8 mouse cellular contexts compared by ENCODE assay signal in genomic region chr9:106447951-106448350, GRCm38 (mm10). TPM values are rescaled to one million over a fixed set of nuclear protein-coding genes. Genes with fewer than 3 reads are reported as not detected.
DNase-seq lines count a peak whose midpoint lies in the region; ATAC-seq and TF ChIP-seq lines count a peak whose summit lies in the region.

No protein-coding gene starts in this region.

- H3K4me2 ChIP-seq in hindbrain, embryonic 15.5 days = peak overlapping the region; percentile 85

- in situ Hi-C loops in Patski (cut with MboI; ENCODE audit: low pct_unique_long_range_greater_than_20kb) = no loop called here

- H3K27me3 ChIP-seq in heart, embryonic 10.5 days (ENCODE audit: insufficient read depth, poor library complexity, severe bottlenecking) = peaks cover 4% of the 10 kb centered on the region; the same call in 1 of the 2 replicates
- H3K27me3 ChIP-seq in Patski = no peaks in the 10 kb centered on the region
- no peaks in the 10 kb centered on the region for H3K27me3 ChIP-seq in hindbrain, embryonic 15.5 days
- H3K27me3 ChIP-seq in midbrain, embryonic 10.5 days (ENCODE audit: low read depth, poor library complexity, severe bottlenecking) = peaks cover 12% of the 10 kb centered on the region; the same call in 1 of the 2 replicates

- POLR2A ChIA-PET in Patski (lab: Charles Lee) = interaction anchor here (0.8 to 1.4 kb wide), 5 partner anchors 11 to 28 kb away, joined by 3 to 5 read pairs (median 4); partner anchors contain the start of genes Parp3 and Rrp9

- TF ChIP-seq CTCF in Patski (IDR thresholded peaks at IDR 0.05) = no peak

- H3K27ac ChIP-seq in heart, embryonic 10.5 days = peak overlapping the region; percentile 87
- H3K27ac ChIP-seq in hindbrain, embryonic 15.5 days (replicated peaks) = peak overlapping the region; percentile 80
- peak overlapping the region; percentile 87 for H3K27ac ChIP-seq in midbrain, embryonic 10.5 days (replicated peaks)

- WGBS in heart, embryonic 10.5 days = 34% methylated on average over 9 of the region's 9 CpGs
- 38% methylated on average over 9 of the region's 9 CpGs for WGBS in hindbrain, embryonic 15.5 days
- 40% methylated on average over 9 of the region's 9 CpGs for WGBS in midbrain, embryonic 10.5 days

- ATAC-seq in Patski = peak; percentile 0
- ATAC-seq in hindbrain, embryonic 15.5 days (ENCODE audit: low FRiP score, low read depth) = no peak

- H3K9me3 ChIP-seq in heart, embryonic 10.5 days = no peaks in the 10 kb centered on the region
- H3K9me3 ChIP-seq in hindbrain, embryonic 15.5 days = no peaks in the 10 kb centered on the region
- no peaks in the 10 kb centered on the region for H3K9me3 ChIP-seq in midbrain, embryonic 10.5 days (replicated peaks)

- intact Hi-C loops in heart, postnatal 10 days (cut with DNase I) = loop anchor here (1.0 kb wide), 1 partner anchor 28 kb away; the partner anchor contains the start of gene Parp3
- intact Hi-C loops in left cerebral cortex, postnatal 14 days (cut with DNase I) = loop anchor here (2.0 kb wide), 1 partner anchor 29 kb away; the partner anchor contains the start of gene Parp3

- no peaks in the 10 kb centered on the region for H3K36me3 ChIP-seq in heart, embryonic 10.5 days
- H3K36me3 ChIP-seq in hindbrain, embryonic 15.5 days = no peaks in the 10 kb centered on the region
- H3K36me3 ChIP-seq in midbrain, embryonic 10.5 days = no peaks in the 10 kb centered on the region

- H3K9ac ChIP-seq in hindbrain, embryonic 15.5 days = peak overlapping the region; percentile 63; the same call in 1 of the 2 replicates

- no peak for DNase-seq in heart, embryonic 10.5 days (ENCODE audit: low spot score)
- no peak for DNase-seq in heart, postnatal 10 days
- no peak for DNase-seq in Patski (ENCODE audit: low read depth, low spot score)
- no peak for DNase-seq in midbrain, embryonic 10.5 days (ENCODE audit: low spot score)
- no peak for DNase-seq in left cerebral cortex, postnatal 14 days (ENCODE audit: low spot score in 2 of 2)
- no peak for DNase-seq in right cerebral cortex, postnatal 10 days (ENCODE audit: low spot score in 2 of 2)
- DNase-seq in layer of hippocampus, adult 11-12 months (ENCODE audit: low spot score) = no peak

- peak overlapping the region; percentile 65 for H3K4me3 ChIP-seq in heart, embryonic 10.5 days
- H3K4me3 ChIP-seq in hindbrain, embryonic 15.5 days = peak overlapping the region; percentile 58
- peak overlapping the region; percentile 62 for H3K4me3 ChIP-seq in midbrain, embryonic 10.5 days

- H3K4me1 ChIP-seq in heart, embryonic 10.5 days = peaks cover 67% of the 10 kb centered on the region
- peaks cover 37% of the 10 kb centered on the region for H3K4me1 ChIP-seq in hindbrain, embryonic 15.5 days (replicated peaks)
- H3K4me1 ChIP-seq in midbrain, embryonic 10.5 days = peaks cover 83% of the 10 kb centered on the region

- CTCF ChIA-PET in Patski (lab: Charles Lee) = interaction anchor here (2.0 to 3.9 kb wide), 2 partner anchors 26 to 28 kb away, joined by 7 to 31 read pairs; partner anchors contain the start of genes Parp3 and Rrp9

RNA-seq across cellular contexts. Expression of gene Abhd14a, which starts 0.5 kb away (rescaled TPM):
- 42.0 and 46.2 TPM in 2 replicates for polyA plus RNA-seq in heart, embryonic 10.5 days (2016; fragmentation: Nextera tagmentation; extraction: Ambion mirVana)
- total RNA-seq in heart, postnatal 10 days (2021) = 10 to 100 TPM; 20.0 to 22.4 TPM
- polyA plus RNA-seq in Patski (2021) = 25.2 TPM
- 77.0 and 80.7 TPM in 2 replicates for polyA plus RNA-seq in hindbrain, embryonic 15.5 days (2015; fragmentation: Nextera tagmentation; extraction: Ambion mirVana)
- polyA plus RNA-seq in midbrain, embryonic 10.5 days (2016; fragmentation: Nextera tagmentation; extraction: Ambion mirVana) = 37.7 TPM in 2 replicates
- 10 to 100 TPM; 48.7 to 54.1 TPM for total RNA-seq in left cerebral cortex, postnatal 14 days (2021)

RNA-seq across cellular contexts. Expression of gene Abhd14b, which starts 0.7 kb away (rescaled TPM):
- polyA plus RNA-seq in heart, embryonic 10.5 days (2016; fragmentation: Nextera tagmentation; extraction: Ambion mirVana) = 4.8 and 7.8 TPM in 2 replicates
- 1 to 10 TPM; 4.6 to 6.2 TPM for total RNA-seq in heart, postnatal 10 days (2021)
- 31.2 TPM for polyA plus RNA-seq in Patski (2021)
- polyA plus RNA-seq in hindbrain, embryonic 15.5 days (2015; fragmentation: Nextera tagmentation; extraction: Ambion mirVana) = 9.2 and 11.3 TPM in 2 replicates
- 5.2 TPM in 2 replicates for polyA plus RNA-seq in midbrain, embryonic 10.5 days (2016; fragmentation: Nextera tagmentation; extraction: Ambion mirVana)
- total RNA-seq in left cerebral cortex, postnatal 14 days (2021) = 1 to 10 TPM; 7.7 to 8.1 TPM

RNA-seq across cellular contexts. Expression of gene Pcbp4, which starts 5.1 kb away (rescaled TPM):
- 135 and 186 TPM in 2 replicates for polyA plus RNA-seq in heart, embryonic 10.5 days (2016; fragmentation: Nextera tagmentation; extraction: Ambion mirVana)
- 10 to 100 TPM; 77.4 to 89.6 TPM for total RNA-seq in heart, postnatal 10 days (2021)
- polyA plus RNA-seq in Patski (2021) = 83.4 TPM
- polyA plus RNA-seq in hindbrain, embryonic 15.5 days (2015; fragmentation: Nextera tagmentation; extraction: Ambion mirVana) = 246 and 264 TPM in 2 replicates
- polyA plus RNA-seq in midbrain, embryonic 10.5 days (2016; fragmentation: Nextera tagmentation; extraction: Ambion mirVana) = 385 and 386 TPM in 2 replicates
- total RNA-seq in left cerebral cortex, postnatal 14 days (2021) = 100 to 1,000 TPM; 151 to 170 TPM

RNA-seq across cellular contexts. Expression of gene Acy1, which starts 9.8 kb away (rescaled TPM):
- polyA plus RNA-seq in heart, embryonic 10.5 days (2016; fragmentation: Nextera tagmentation; extraction: Ambion mirVana) = 31.2 and 45.1 TPM in 2 replicates
- total RNA-seq in heart, postnatal 10 days (2021) = 10 to 100 TPM; 17.0 to 17.8 TPM
- 10.8 TPM for polyA plus RNA-seq in Patski (2021)
- 22.9 and 24.9 TPM in 2 replicates for polyA plus RNA-seq in hindbrain, embryonic 15.5 days (2015; fragmentation: Nextera tagmentation; extraction: Ambion mirVana)
- polyA plus RNA-seq in midbrain, embryonic 10.5 days (2016; fragmentation: Nextera tagmentation; extraction: Ambion mirVana) = 39.3 and 42.6 TPM in 2 replicates
- total RNA-seq in left cerebral cortex, postnatal 14 days (2021) = 10 to 100 TPM in 1 of 2 experiments, 1 to 10 TPM in 1; 7.9 to 11.1 TPM

RNA-seq across cellular contexts. Expression of gene Gpr62, which starts 17.8 kb away (rescaled TPM):
- polyA plus RNA-seq in heart, embryonic 10.5 days (2016; fragmentation: Nextera tagmentation; extraction: Ambion mirVana) = 0.14 and 0.35 TPM in 2 replicates
- total RNA-seq in heart, postnatal 10 days (2021) = under 1 TPM in 1 of 2 experiments, not detected in 1; 0.12 TPM
- 0.05 TPM for polyA plus RNA-seq in Patski (2021)
- 1.4 TPM in 2 replicates for polyA plus RNA-seq in hindbrain, embryonic 15.5 days (2015; fragmentation: Nextera tagmentation; extraction: Ambion mirVana)
- 0.11 and 0.15 TPM in 2 replicates for polyA plus RNA-seq in midbrain, embryonic 10.5 days (2016; fragmentation: Nextera tagmentation; extraction: Ambion mirVana)
- 1 to 10 TPM; 3.7 to 5.8 TPM for total RNA-seq in left cerebral cortex, postnatal 14 days (2021)
